Mouse (Mus musculus) intestine, embryonic 16.5 days (tissue): ENCODE measurements around the gene Unc119b. TPM values are rescaled to one million over a fixed set of nuclear protein-coding genes. Genes with fewer than 3 reads are reported as not detected.

Experiments used
- ATAC-seq: fragments of 200-750 bp; cut with Nextera tagmentation; 2 replicates; pipeline ENCODE4 v1.8.0; 2017; ENCODE audit warnings: moderate TSS enrichment, moderate library complexity
- H3K27ac ChIP-seq: fragments of 300-500 bp; sonication (generic); 2 replicates; pipeline ENCODE4 v1.5.1; 2014; ENCODE audit warnings: mild to moderate bottlenecking, low read length
- H3K27me3 ChIP-seq: fragments of 300-500 bp; sonication (generic); replicated peaks from 2 replicates; pipeline ENCODE4 v1.6.1; 2014; ENCODE audit warnings: low read length, control low read depth, mixed read lengths; ENCODE audit not compliant: control insufficient read depth, insufficient read depth
- H3K36me3 ChIP-seq: fragments of 300-500 bp; sonication (generic); 2 replicates; pipeline ENCODE4 v1.6.1; 2014; ENCODE audit warnings: low read length, control low read depth; ENCODE audit not compliant: control insufficient read depth, insufficient read depth
- H3K4me1 ChIP-seq: fragments of 300-500 bp; sonication (generic); 2 replicates; pipeline ENCODE4 v1.6.1; 2014; ENCODE audit warnings: low read length, control low read depth, mixed read lengths; ENCODE audit not compliant: control insufficient read depth, insufficient read depth
- H3K4me2 ChIP-seq: fragments of 300-500 bp; sonication (generic); 2 replicates; pipeline ENCODE4 v1.6.1; 2014; ENCODE audit warnings: low read depth, low read length, control low read depth
- H3K4me3 ChIP-seq: fragments of 300-500 bp; sonication (generic); 2 replicates; pipeline ENCODE4 v1.5.1; 2014; ENCODE audit warnings: mild to moderate bottlenecking, low read length
- H3K9ac ChIP-seq: fragments of 300-500 bp; sonication (generic); 2 replicates; pipeline ENCODE4 v1.6.1; 2014; ENCODE audit warnings: low read depth, low read length
- H3K9me3 ChIP-seq: fragments of 300-500 bp; sonication (generic); 2 replicates; pipeline ENCODE4 v1.6.1; 2016; ENCODE audit warnings: low read length, control low read depth; ENCODE audit not compliant: control insufficient read depth
- WGBS: fragments of 180-500 bp; shearing (Covaris S2); extraction: QIAGEN DNeasy Blood & Tissue Kit; methylation state at CpG from one replicate; pipeline ENCODE4 v1.1.7; 2014; 5-methylcytosine and 5-hydroxymethylcytosine counted together
- polyA plus RNA-seq: library from polyadenylated mRNA; unstranded; fragments of >200 nt; fragmentation: Nextera tagmentation; extraction: Ambion mirVana; gene quantifications from 2 replicates; pipeline ENCODE4 v1.2.1, GENCODE M21; 2015

The Unc119b gene
- polyA plus RNA-seq, 1 experiment from 2014 or later, result 22.1 TPM

GRCm38 (mm10) chr5:115127421-115128179 lies 7.2 kb downstream of the Unc119b start:
- Histone ChIP-seq H3K4me1 (peaks cover 10% of the 10 kb centered on the region; the same call in 1 of the 2 replicates), H3K27me3 (no peaks in the 10 kb centered on the region), H3K36me3 (peaks cover 9% of the 10 kb centered on the region), H3K4me2 (no peak overlapping the region), H3K27ac (no peak overlapping the region), H3K9me3 (no peaks in the 10 kb centered on the region), H3K9ac (no peak overlapping the region), H3K4me3 (no peak overlapping the region)
- ATAC-seq, result no peak
- 94% methylated on average over 22 of the region's 22 CpGs for WGBS

- ATAC-seq, result no peak
- WGBS, result 88% methylated on average over 28 of the region's 28 CpGs
Measured at GRCm38 (mm10) chr5:115126578-115127312, 8.0 kb downstream of the Unc119b start.

GRCm38 (mm10) chr5:115125211-115125871 lies 9.4 kb downstream of the Unc119b start:
- Histone ChIP-seq H3K9me3 (no peaks in the 10 kb centered on the region), H3K4me2 (no peak overlapping the region), H3K27me3 (no peaks in the 10 kb centered on the region), H3K9ac (peak overlapping the region; percentile 40; the same call in 1 of the 2 replicates), H3K4me1 (peaks cover 10% of the 10 kb centered on the region; the same call in 1 of the 2 replicates), H3K4me3 (no peak overlapping the region), H3K36me3 (peaks cover 9% of the 10 kb centered on the region), H3K27ac (peak overlapping the region; percentile 13; the same call in 1 of the 2 replicates)
- peak; percentile 78 for ATAC-seq
- WGBS, result 23% methylated on average over 24 of the region's 24 CpGs

More at GRCm38 (mm10) chr5:115126578-115127312, 8.0 kb downstream of the Unc119b start:
- no peak overlapping the region for H3K4me2 ChIP-seq
- no peak overlapping the region for H3K27ac ChIP-seq
- H3K4me3 ChIP-seq, result no peak overlapping the region
- H3K27me3 ChIP-seq, result no peaks in the 10 kb centered on the region
- no peak overlapping the region for H3K9ac ChIP-seq
- H3K9me3 ChIP-seq, result no peaks in the 10 kb centered on the region
- peaks cover 9% of the 10 kb centered on the region for H3K36me3 ChIP-seq
- H3K4me1 ChIP-seq, result peaks cover 10% of the 10 kb centered on the region; the same call in 1 of the 2 replicates

GRCm38 (mm10) chr5:115124690-115125089 lies 10.1 kb downstream of the Unc119b start:
- H3K27ac ChIP-seq, result no peak overlapping the region
- no peak overlapping the region for H3K9ac ChIP-seq
- H3K36me3 ChIP-seq, result peaks cover 9% of the 10 kb centered on the region
- no peaks in the 10 kb centered on the region for H3K9me3 ChIP-seq
- 94% methylated on average over 6 of the region's 6 CpGs for WGBS
- H3K4me1 ChIP-seq, result peaks cover 10% of the 10 kb centered on the region; the same call in 1 of the 2 replicates
- no peaks in the 10 kb centered on the region for H3K27me3 ChIP-seq
- H3K4me3 ChIP-seq, result no peak overlapping the region
- peak; percentile 7; the same call in 1 of the 2 replicates for ATAC-seq
- H3K4me2 ChIP-seq, result no peak overlapping the region

GRCm38 (mm10) chr5:115120978-115121377 lies 13.8 kb downstream of the Unc119b start:
- no peak overlapping the region for H3K9ac ChIP-seq
- H3K4me1 ChIP-seq, result peaks cover 18% of the 10 kb centered on the region
- H3K36me3 ChIP-seq, result peaks cover 11% of the 10 kb centered on the region; the same call in 1 of the 2 replicates
- 85% methylated on average over 5 of the region's 5 CpGs for WGBS
- H3K4me3 ChIP-seq, result no peak overlapping the region
- no peak overlapping the region for H3K4me2 ChIP-seq
- no peaks in the 10 kb centered on the region for H3K27me3 ChIP-seq
- H3K27ac ChIP-seq, result no peak overlapping the region
- H3K9me3 ChIP-seq, result no peaks in the 10 kb centered on the region
- no peak for ATAC-seq

GRCm38 (mm10) chr5:115118961-115119570 lies 15.7 kb downstream of the Unc119b start, which contains the start of gene Acads:
Gene Acads, minus strand, starts transcription at chr5:115119346.
- peaks cover 9% of the 10 kb centered on the region; the same call in 1 of the 2 replicates for H3K4me1 ChIP-seq
- peak; percentile 96 for ATAC-seq
- WGBS, result under 1% methylated on average over 39 of the region's 39 CpGs
- no peaks in the 10 kb centered on the region for H3K9me3 ChIP-seq
- H3K27me3 ChIP-seq, result no peaks in the 10 kb centered on the region
- H3K27ac ChIP-seq, result peak within 1 kb of the TSS; percentile 88
- peaks cover 9% of the 10 kb centered on the region; the same call in 1 of the 2 replicates for H3K36me3 ChIP-seq
- H3K4me2 ChIP-seq, result peak within 1 kb of the TSS; percentile 74
- H3K4me3 ChIP-seq, result peak within 1 kb of the TSS; percentile 97
- H3K9ac ChIP-seq, result peak within 1 kb of the TSS; percentile 96

- H3K27ac ChIP-seq, result no peak overlapping the region
- H3K27me3 ChIP-seq, result no peaks in the 10 kb centered on the region
- H3K9me3 ChIP-seq, result no peaks in the 10 kb centered on the region
- H3K4me1 ChIP-seq, result peaks cover 9% of the 10 kb centered on the region; the same call in 1 of the 2 replicates
- ATAC-seq, result no peak
- H3K4me2 ChIP-seq, result no peak overlapping the region
- peaks cover 12% of the 10 kb centered on the region for H3K36me3 ChIP-seq
- 82% methylated on average over 13 of the region's 13 CpGs for WGBS
- H3K9ac ChIP-seq, result no peak overlapping the region
- no peak overlapping the region for H3K4me3 ChIP-seq
Measured at GRCm38 (mm10) chr5:115117467-115117866, 17.3 kb downstream of the Unc119b start.

GRCm38 (mm10) chr5:115116426-115116825 lies 18.3 kb downstream of the Unc119b start:
- no peak overlapping the region for H3K9ac ChIP-seq
- H3K4me1 ChIP-seq, result peaks cover 9% of the 10 kb centered on the region; the same call in 1 of the 2 replicates
- H3K27me3 ChIP-seq, result no peaks in the 10 kb centered on the region
- no peak overlapping the region for H3K4me2 ChIP-seq
- H3K9me3 ChIP-seq, result no peaks in the 10 kb centered on the region
- peaks cover 17% of the 10 kb centered on the region for H3K36me3 ChIP-seq
- H3K4me3 ChIP-seq, result no peak overlapping the region
- 88% methylated on average over 3 of the region's 3 CpGs for WGBS
- H3K27ac ChIP-seq, result no peak overlapping the region
- no peak for ATAC-seq
